Mouse (Mus musculus) central nervous system, embryonic 18 days (tissue): ENCODE measurements around the gene Fbxo22. TPM values are rescaled to one million over a fixed set of nuclear protein-coding genes. Genes with fewer than 3 reads are reported as not detected.

ENCODE experiments used
- polyA plus RNA-seq: library from polyadenylated mRNA; depleted of rRNA; stranded (reverse); fragments of >200 nt; gene quantifications from 2 replicates; pipeline ENCODE4 v1.2.3, GENCODE M21; 2012; rRNA removed

The Fbxo22 gene
- 41.7 and 42.5 TPM in 2 replicates for polyA plus RNA-seq

GRCm38 (mm10) chr9:55208790-55209481 lies at the start of gene Fbxo22:
Fbxo22 (plus strand) TSS chr9:55208925.

Other genes starting within 250 kb of the Fbxo22 start
- gene Chrna5, start 228.0 kb upstream of the Fbxo22 start, polyA plus RNA-seq: 3.4 and 3.6 TPM in 2 replicates
- gene Chrna3, start 182.4 kb upstream of the Fbxo22 start, polyA plus RNA-seq: 9.5 and 11.5 TPM in 2 replicates
- gene Chrnb4, start 160.1 kb upstream of the Fbxo22 start, polyA plus RNA-seq: 1.1 and 1.8 TPM in 2 replicates
- gene Ube2q2, start 60.1 kb upstream of the Fbxo22 start, polyA plus RNA-seq: 26.5 and 26.8 TPM in 2 replicates
- 0.38 and 0.62 TPM in 2 replicates for gene Nrg4, start 117.9 kb downstream of the Fbxo22 start, polyA plus RNA-seq
- 5.7 and 6.6 TPM in 2 replicates for gene Tmem266, start 118.0 kb downstream of the Fbxo22 start, polyA plus RNA-seq